Mouse (Mus musculus): ENCODE results near the gene Stt3a. TPM values are rescaled to one million over a fixed set of nuclear protein-coding genes. Genes with fewer than 3 reads are reported as not detected.

The Stt3a gene
- polyA plus RNA-seq, 1 experiment from 2014 or later, result 239 TPM

DNA sequence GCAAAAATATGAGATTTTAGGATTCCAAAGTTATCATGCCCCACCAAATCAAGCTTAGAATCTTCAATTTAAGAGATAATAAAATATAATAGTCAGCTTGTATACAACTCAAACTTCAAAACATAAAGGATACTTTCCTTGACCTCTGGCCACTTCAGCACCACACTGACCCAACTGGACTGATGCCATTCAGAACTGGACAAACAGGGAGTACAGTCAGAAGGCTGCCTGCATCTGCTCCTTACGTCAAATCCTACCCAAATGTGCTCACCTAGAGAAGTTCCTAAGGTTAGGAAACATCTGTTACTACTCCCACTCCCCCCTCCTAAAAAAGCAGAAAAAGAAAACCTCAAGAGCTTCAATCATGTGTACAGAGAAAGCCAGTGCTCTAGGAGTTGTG is 28.1 kb upstream of the Stt3a start:
- in situ Hi-C loops (cut with MboI; ENCODE audit: low pct_unique_long_range_greater_than_20kb), result no loop called here
- DNase-seq (ENCODE audit: low read depth, low spot score) (no peak), ATAC-seq (no peak)
- CTCF ChIA-PET, result no interaction called here
- peaks cover 4% of the 10 kb centered on the region for H3K27me3 ChIP-seq
- no peak for TF ChIP-seq CTCF (IDR thresholded peaks at IDR 0.05)
- POLR2A ChIA-PET, result interaction anchor here (0.5 to 1.6 kb wide), 2 partner anchors 16 to 25 kb away, joined by 3 to 4 read pairs; no protein-coding TSS in a partner anchor

DNA sequence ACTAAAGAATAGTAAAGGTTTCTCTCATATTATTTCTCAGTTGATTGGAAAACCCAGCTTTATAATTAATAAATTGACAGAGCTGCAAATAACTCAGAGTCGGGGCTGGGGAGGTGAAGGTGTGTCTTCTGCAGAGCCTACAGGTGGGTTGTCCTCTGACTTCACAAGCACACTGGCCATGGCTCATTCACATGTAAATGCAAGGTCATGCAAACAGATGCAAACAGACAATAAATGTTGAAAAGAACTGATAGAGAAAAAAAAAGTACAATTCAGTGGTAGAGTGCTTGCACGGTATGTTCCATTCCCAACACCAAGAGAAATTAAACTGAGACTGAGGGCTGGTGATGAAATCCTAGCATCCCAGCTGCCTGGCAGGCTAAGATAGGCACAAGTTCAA is 27.0 kb upstream of the Stt3a start:
- ATAC-seq (no peak), DNase-seq (ENCODE audit: low read depth, low spot score) (no peak)
- CTCF ChIA-PET, result no interaction called here
- no peak for TF ChIP-seq CTCF (IDR thresholded peaks at IDR 0.05)
- H3K27me3 ChIP-seq, result no peaks in the 10 kb centered on the region
- POLR2A ChIA-PET, result no interaction called here
- in situ Hi-C loops (cut with MboI; ENCODE audit: low pct_unique_long_range_greater_than_20kb), result no loop called here

DNA sequence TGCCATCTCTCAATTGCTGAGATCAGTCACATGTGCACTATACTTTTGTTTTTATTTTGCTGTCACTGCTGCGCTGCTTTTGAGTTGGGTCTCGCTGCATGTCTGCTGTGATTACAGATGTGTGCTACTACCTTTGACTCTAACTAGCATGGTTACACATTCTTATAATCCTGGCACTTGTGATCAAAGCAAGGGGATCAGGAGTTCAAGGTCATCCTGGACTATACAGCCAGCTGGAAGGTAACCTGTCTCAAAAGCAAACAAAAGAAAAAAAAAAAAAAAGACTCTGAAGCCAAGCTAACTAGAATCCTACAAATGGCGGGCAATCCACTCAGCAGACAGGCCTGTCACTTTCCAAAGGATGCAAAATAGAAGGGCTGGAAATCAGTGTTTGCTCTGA is 24.7 kb upstream of the Stt3a start:
- in situ Hi-C loops (cut with MboI; ENCODE audit: low pct_unique_long_range_greater_than_20kb), result no loop called here
- POLR2A ChIA-PET, result no interaction called here

DNA sequence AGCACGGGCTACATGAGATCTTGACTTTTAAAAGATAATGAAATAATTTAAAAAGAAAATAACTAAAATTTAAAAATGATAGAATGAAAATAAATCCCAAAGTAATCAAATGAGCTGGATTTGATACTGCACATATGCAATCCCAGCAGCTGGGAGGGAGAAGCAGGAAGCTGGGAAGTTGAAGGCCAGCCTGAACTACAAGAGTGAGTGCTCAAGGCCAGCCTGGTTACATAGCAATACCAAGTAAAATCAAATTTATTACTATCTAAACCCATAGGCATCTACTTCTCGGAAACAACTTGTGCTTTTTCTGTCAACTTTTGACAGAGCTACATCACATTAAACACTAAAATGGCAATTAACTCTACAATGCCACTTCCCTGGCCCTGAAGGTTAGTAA is 16.4 kb upstream of the Stt3a start:
- ATAC-seq, result no peak
- TF ChIP-seq CTCF (IDR thresholded peaks at IDR 0.05), result no peak
- ChIA-PET POLR2A (no interaction called here), CTCF (no interaction called here)
- in situ Hi-C loops (cut with MboI; ENCODE audit: low pct_unique_long_range_greater_than_20kb), result loop anchor here (10.0 kb wide), 1 partner anchor 499 kb away; no protein-coding TSS in a partner anchor
- no peak for DNase-seq (ENCODE audit: low read depth, low spot score)
- no peaks in the 10 kb centered on the region for H3K27me3 ChIP-seq

More for the DNA sequence above, 24.7 kb upstream of the Stt3a start:
- ATAC-seq (no peak), DNase-seq (ENCODE audit: low read depth, low spot score) (no peak)
- CTCF ChIA-PET, result no interaction called here
- no peaks in the 10 kb centered on the region for H3K27me3 ChIP-seq
- no peak for TF ChIP-seq CTCF (IDR thresholded peaks at IDR 0.05)

DNA sequence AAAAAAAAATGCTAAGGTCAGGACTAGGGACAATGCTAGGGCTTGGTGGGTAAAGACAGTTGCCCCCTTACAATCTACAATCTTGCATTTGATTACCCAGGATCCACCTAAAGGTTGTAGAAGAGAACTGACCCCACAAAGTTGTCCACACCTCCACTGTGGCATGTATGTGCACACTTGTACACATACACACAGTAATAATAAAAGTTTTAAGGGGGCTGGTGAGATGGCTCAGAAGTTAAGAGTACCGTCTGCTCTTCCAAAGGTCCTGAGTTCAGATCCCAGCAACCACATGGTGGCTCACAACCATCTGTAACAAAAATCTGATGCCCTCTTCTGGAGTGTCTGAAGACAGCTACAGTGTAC is 1.6 kb upstream of the Stt3a start:
- in situ Hi-C loops (cut with MboI; ENCODE audit: low pct_unique_long_range_greater_than_20kb), result loop anchor here (25.0 kb wide), 2 partner anchors 743 to 1507 kb away; partner anchors contain the start of genes Fam118b and Rpusd4
- CTCF ChIA-PET, result interaction anchor here (1.0 kb wide), 1 partner anchor 47 kb away, joined by 3 read pairs; no protein-coding TSS in a partner anchor
- no peak for TF ChIP-seq CTCF (IDR thresholded peaks at IDR 0.05)
- H3K27me3 ChIP-seq, result no peaks in the 10 kb centered on the region
- ATAC-seq, result no peak
- POLR2A ChIA-PET, result no interaction called here
- DNase-seq (ENCODE audit: low read depth, low spot score), result no peak

DNA sequence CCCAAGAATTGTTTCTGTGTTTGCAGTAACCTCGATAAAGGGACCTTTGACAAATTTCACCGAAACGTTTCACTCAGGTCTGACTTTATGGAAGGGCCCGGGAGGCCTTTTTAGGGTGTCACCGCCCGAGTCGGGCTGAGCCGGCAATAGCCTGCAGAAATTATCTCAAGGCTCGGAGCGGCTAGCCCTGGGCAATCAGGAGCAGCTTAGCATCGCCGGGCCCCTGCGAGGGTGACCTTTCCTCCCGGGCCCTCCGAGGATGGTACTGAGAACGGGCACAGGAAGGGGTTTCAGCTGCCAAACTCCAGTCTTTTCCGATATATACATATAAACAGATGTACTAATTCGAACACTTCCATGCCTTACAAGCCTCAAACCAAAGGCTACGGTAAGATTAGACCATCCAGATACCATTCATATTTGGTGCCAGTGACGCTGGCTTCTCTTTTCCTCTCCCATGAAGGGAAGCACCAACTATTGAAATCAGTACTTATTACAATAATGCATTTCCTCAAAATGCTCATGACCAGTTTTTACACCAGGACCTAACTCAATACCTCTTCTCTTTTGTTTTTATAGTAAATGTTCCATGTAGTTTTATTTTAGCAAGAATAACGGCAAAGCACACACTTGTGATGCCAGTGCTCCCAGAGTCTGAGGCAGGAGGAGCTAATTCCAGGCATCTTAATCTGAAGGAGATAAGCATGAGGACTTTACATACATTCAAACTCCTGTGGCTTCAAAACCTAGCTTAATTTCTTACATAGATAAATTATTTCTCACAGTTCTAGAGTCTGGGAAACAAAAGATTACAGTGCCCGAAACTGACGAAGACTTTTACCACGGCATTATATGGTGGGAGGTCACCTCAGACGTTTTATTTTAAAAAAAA is 923 bp upstream of the Stt3a start:
- peak; percentile 42 for ATAC-seq
- CTCF ChIA-PET, result interaction anchor here (1.0 kb wide), 1 partner anchor 47 kb away, joined by 3 read pairs; no protein-coding TSS in a partner anchor

DNA sequence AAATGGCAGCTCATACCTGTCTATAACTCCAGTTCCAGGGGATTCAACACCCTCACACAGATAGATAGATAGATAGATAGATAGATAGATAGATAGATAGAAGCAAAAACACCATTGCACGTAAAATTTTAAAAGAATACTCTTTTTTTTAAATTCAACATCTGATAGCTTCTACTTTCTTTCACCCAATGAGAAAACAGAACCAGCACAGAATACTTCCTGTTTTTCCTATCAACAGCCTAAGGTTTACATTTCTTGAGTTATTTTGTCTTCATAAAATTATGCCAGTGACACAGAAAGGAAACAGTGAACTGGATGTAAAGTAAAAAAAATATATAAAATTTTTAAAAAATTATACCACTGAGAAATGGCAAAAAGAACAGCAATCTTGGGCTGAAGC is 3.1 kb downstream of the Stt3a start:
- POLR2A ChIA-PET, result interaction anchor here (0.8 kb wide), 1 partner anchor 38 kb away, joined by 3 read pairs; the partner anchor contains the start of gene Chek1
- in situ Hi-C loops (cut with MboI; ENCODE audit: low pct_unique_long_range_greater_than_20kb), result loop anchor here (25.0 kb wide), 2 partner anchors 748 to 1502 kb away; partner anchors contain the start of genes Fam118b and Rpusd4
- no peak for TF ChIP-seq CTCF (IDR thresholded peaks at IDR 0.05)
- ATAC-seq (no peak), DNase-seq (ENCODE audit: low read depth, low spot score) (no peak)
- CTCF ChIA-PET, result interaction anchor here (1.0 to 2.1 kb wide), 3 partner anchors 14 to 26 kb away, joined by 3 to 7 read pairs (median 4); no protein-coding TSS in a partner anchor
- H3K27me3 ChIP-seq, result no peaks in the 10 kb centered on the region

More for the DNA sequence above, 923 bp upstream of the Stt3a start:
- TF ChIP-seq CTCF (IDR thresholded peaks at IDR 0.05), result no peak
- DNase-seq (ENCODE audit: low read depth, low spot score), result peak; percentile 3
- in situ Hi-C loops (cut with MboI; ENCODE audit: low pct_unique_long_range_greater_than_20kb), result loop anchor here (25.0 kb wide), 2 partner anchors 744 to 1506 kb away; partner anchors contain the start of genes Fam118b and Rpusd4
- POLR2A ChIA-PET, result no interaction called here
- no peaks in the 10 kb centered on the region for H3K27me3 ChIP-seq

DNA sequence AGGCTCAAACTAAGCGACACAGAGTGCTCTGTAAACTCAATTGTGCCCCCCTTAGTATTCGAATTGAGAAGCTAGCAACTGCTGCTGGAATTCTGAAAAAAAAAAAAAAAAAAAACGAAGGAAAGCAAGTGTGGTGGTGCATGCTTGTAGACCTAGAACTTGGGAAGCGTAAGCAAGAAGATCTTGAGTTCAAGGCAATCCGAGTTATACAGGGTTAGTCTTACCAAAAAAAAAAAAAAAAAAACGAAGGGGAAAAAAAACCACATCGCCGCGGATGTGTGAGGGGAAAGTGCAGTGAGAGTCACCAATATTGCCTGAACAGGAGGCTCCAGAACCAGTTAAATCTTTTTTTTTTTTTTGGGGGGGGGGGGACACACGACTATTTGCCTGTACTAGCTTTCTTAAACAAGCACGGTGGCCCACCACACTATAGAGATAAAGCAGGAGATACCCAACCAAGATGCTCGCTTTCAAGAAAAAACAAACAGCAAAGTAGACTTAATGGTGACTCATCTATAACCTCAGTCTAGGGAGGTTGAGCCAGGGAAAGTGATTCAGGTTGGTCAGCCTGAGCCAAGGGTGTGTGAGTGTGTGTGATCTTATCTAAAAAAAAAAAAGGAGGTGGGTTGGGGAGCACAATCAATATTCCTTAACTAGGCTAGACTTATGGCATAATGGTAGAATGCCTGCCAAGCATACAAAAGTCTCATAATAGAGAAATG is 40.3 kb downstream of the Stt3a start, which contains the start of gene Chek1:
Gene Chek1 (minus strand): TSS at position 32 of the 722 bp plus-strand sequence.
- H3K27me3 ChIP-seq, result no peaks in the 10 kb centered on the region
- TF ChIP-seq CTCF (IDR thresholded peaks at IDR 0.05), result no peak
- DNase-seq (ENCODE audit: low read depth, low spot score), result no peak
- in situ Hi-C loops (cut with MboI; ENCODE audit: low pct_unique_long_range_greater_than_20kb), result no loop called here
- CTCF ChIA-PET, result no interaction called here
- POLR2A ChIA-PET, result interaction anchor here (1.0 kb wide), 1 partner anchor 38 kb away, joined by 3 read pairs; no protein-coding TSS in a partner anchor
- no peak for ATAC-seq

DNA sequence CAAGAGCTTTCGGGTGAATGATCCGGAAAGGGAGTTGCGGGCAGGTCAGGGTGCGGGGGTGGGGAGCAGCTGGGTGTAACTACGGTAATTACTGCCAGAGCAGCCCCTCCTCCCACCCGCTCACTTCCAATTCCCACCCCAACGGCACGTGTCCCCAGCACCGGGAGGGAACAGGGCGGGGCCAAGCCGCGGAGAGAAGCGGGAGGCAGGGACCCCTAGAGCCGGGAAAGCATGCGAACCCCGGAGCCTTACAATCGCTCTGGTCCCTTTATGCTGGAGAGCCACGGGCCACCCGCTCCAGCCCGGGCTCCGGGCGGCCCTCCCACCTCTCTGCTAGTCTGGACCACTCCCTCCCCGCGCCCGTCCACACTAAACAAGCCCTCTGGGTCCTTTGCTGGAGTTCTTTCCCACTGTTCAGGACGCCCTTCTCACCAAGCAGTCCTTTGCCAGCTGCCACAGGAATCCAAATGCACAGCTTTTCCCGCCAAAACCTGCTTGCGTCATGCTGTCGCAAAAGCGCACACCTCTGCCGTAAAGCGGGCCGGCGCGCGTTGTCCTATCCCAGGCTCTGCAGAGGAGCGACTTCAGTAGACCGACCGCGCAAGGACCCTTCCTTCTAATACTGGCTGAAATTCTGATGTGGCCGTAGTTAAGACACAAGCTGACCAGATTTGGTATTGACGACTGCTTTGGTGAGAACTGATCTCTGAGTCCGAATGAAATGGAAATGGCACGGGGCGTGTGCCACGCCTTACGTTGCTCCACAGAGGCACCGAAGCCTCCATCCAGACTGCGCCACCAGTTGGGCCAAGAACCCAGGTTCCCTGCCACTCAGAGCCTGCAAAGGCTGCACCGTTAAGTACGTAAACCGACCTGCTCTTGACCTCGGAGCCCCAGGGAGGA is 41.1 kb downstream of the Stt3a start:
- ATAC-seq (peak; percentile 93), DNase-seq (ENCODE audit: low read depth, low spot score) (peak; percentile 42)
- in situ Hi-C loops (cut with MboI; ENCODE audit: low pct_unique_long_range_greater_than_20kb), result no loop called here
- no peaks in the 10 kb centered on the region for H3K27me3 ChIP-seq
- no peak for TF ChIP-seq CTCF (IDR thresholded peaks at IDR 0.05)
- POLR2A ChIA-PET, result interaction anchor here (1.0 kb wide), 2 partner anchors 17 to 39 kb away, joined by 3 read pairs; no protein-coding TSS in a partner anchor
- CTCF ChIA-PET, result no interaction called here

Data from Patski (cell line).